Mouse (Mus musculus) thymus, postnatal 36 days (tissue): Measurements from ENCODE around the gene Lmtk3.

Experiments used
- DNase-seq, 2 experiments: peaks; one replicate each; pipeline ENCODE4 v3.0.0; 2022; ENCODE audit warnings: mixed read lengths in 2 of 2

Lmtk3 gene

DNA sequence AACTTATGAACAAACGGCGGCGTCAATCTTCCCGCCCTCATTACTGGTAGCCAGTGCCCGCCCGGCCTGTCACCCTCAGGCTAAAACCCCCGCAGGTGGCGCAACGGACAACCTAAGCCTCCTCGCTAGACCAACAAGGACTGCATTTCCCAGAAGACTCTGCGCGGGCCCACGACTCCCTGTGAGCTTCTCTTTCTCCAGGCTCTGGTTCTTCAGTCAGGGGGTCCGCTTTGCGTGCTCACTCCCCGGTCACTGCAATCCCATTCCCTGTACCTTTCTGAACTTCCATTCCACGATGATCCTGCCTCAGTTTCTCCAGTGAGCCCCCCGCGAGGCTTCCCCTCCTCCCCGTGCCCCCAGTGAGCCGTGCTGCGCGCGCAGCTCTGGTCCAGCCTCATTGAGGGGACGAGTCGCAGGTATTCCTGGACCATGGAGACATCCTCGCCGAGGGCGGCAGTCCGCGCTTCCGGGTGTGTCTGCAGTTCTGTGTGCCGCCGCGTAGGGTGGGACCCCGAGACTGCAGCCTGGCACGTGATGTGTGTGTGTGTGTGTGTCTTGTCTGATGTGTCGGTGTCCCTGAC is at the start of gene Lmtk3:
Gene Lmtk3, plus strand, starts transcription at position 228 of the 581 bp plus-strand sequence.
- peak; percentile 52 to 55 for DNase-seq

- DNase-seq: peak; percentile 71 to 81
These were observed 44.3 kb upstream of the Lmtk3 start for GRCm38 (mm10) chr7:45739162-45739763.

GRCm38 (mm10) chr7:45739820-45740219 is 43.7 kb upstream of the Lmtk3 start:
- DNase-seq: no peak

DNA sequence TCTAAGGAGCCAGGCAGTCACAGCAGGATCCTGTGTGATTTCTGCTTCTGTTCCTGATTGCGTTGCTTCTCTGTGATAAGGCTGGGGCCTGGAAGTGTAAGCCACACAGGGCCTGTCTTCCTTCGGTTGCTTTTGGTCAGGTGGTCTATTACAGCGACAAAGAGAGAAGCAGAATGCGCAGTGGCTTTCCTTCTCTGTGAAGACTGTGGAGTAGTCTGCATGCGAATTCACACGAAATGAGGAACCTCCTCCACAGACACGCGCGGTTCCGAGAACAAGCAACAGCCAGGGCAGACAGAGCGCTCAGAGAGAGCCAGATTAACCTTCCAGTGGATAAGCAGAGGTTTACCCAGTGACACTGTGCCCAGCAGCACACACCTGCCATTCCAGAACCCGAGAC is 42.2 kb upstream of the Lmtk3 start:
- DNase-seq: no peak

DNA sequence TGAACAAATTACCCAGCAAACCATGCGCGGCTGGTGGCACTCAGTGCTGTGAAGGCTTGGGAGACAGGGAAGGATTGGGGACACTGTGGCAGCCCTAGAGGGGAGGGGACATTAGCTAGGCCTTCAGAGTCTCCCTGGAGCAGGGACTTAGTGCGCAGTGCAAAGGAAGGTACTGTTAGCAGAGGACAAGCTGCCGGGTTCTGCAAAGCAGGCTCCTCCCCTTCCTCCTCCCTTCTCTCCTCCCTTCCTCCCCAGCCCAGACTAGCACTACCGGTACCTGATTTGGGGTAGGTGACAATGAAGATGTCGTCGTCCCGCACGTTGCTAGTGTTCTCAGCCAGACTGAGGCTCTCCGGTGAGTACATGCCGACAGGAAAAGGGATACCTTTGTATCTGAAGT is 41.8 kb upstream of the Lmtk3 start:
- peak; percentile 54 to 66 for DNase-seq

GRCm38 (mm10) chr7:45742338-45742737 is 41.2 kb upstream of the Lmtk3 start:
- DNase-seq: peak in 1 of 2 experiments; percentile 44

GRCm38 (mm10) chr7:45744387-45744786 is 39.2 kb upstream of the Lmtk3 start:
- DNase-seq: no peak

DNA sequence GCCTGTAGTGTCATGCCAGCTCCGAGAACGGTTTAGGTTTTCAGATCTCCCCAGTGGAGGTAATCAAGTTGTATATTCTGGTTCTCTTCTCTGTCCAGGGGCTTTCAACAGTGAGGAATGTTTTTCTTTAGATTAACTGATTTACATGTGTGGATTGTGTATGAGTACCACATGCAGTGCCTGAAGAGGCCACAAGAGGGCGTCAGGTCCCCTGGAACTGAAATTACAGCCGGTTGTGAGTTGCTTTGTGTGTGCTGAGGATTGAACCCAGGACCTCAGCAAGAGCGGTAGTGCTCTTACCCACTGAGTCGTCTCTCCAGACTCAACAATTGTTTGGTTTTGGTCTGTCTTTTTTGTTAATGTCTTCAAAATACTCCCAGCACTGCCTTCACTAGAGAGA is 37.0 kb upstream of the Lmtk3 start:
- DNase-seq: no peak

DNA sequence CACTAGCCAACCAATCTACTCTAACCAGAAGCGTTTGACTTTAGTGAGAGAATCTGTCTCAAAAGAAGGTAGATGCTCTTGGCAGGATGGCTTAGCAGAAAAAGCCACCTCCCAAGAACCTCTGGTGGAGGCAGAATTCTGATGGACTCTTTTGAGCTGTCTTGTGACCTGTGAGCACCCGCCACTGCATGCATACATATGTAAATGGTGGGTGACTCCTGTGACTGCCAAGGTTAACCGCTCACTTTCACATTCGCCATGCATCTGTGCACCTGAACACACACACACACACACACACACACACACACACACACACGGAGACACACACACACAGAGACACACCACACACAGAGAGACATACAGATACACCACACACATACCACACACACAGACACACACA is 36.1 kb upstream of the Lmtk3 start:
- DNase-seq: no peak

DNA sequence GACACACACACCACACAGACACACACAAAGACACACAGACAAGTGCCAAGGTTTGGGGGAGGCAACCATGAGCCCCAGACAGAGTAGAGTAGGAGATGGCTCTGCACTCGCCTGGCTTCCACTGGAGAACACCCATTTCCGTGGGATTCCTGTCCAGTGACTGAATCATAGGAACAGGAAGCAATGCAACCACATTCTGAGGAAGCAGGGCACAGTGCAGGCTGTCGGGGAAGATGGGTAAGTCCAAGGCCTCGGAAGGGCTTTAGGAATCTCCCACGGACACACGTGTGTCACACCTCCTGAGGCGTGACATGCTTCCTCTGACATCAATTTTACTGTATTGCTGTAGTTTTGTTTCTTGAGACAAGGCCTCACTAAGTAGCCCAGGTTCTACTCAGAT is 35.4 kb upstream of the Lmtk3 start:
- DNase-seq: no peak

DNA sequence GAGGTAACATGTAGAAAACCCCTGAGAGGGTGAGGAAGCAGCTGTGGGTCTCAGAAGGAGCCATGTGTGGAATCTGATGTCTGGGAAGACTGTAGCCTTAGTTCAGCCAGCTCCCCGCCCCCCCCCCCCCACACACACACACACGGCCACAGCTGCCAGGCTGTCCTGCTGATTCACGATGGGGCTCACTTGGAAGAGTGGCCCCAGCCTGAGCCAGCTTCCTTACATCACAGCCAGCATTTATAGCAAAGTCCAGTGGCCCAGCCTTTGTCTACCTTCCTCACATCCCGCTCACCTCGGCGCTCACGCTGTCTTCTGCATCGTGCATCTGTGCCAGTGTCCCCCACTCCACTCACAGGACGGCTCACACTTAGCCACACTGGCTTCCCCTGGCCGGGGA is 34.1 kb upstream of the Lmtk3 start:
- DNase-seq: no peak

GRCm38 (mm10) chr7:45750162-45750561 is 33.4 kb upstream of the Lmtk3 start:
- no peak for DNase-seq

DNA sequence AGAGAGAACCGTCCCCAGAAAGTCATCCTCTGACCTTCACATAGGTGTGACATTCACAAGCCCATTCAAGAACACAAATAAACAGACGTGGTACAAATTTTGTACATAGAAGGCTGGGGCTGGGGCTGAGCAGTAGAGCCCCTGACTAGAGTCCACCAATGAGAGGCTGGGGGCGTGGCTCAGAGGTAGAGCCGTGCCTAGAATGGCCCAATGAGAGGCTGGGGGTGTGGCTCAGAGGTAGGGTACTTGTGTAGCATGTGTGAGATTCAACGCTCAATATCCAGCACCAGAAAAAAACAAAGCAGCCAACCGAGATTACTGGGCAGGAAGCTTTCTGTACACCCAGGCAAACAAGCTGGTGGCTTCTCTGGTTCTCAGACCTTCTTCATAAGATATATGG is 27.8 kb upstream of the Lmtk3 start:
- no peak for DNase-seq

GRCm38 (mm10) chr7:45759400-45759799 is 24.1 kb upstream of the Lmtk3 start:
- peak; percentile 51 to 71 for DNase-seq

GRCm38 (mm10) chr7:45760151-45760550 is 23.4 kb upstream of the Lmtk3 start:
- peak in 1 of 2 experiments; percentile 24 for DNase-seq

- DNase-seq: no peak
These were observed 17.5 kb upstream of the Lmtk3 start for GRCm38 (mm10) chr7:45765995-45766394.

GRCm38 (mm10) chr7:45766764-45767163 is 16.8 kb upstream of the Lmtk3 start:
- DNase-seq: no peak

- DNase-seq: no peak
These were observed 16.0 kb upstream of the Lmtk3 start for GRCm38 (mm10) chr7:45767500-45767899.

GRCm38 (mm10) chr7:45770427-45771082 is 13.0 kb upstream of the Lmtk3 start:
- no peak for DNase-seq

DNA sequence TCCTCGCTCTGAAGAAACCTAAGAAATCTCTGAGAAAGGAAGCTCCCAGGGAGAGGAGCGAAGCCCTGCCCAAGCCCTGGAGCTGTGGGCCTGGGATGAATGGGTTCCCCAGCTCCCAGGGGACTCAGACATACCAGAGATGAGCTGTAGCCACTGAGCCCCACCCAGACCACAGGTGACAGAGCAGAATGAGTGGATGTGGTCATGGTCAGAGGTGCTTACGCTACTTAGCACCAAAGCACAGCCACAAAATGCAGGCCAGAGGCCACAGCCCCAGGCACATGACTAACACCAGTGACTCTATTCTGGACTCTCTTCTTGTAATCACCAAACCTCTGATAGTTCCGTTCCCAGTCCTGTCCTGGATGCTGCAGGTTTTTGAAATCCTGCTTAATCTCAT is 12.4 kb upstream of the Lmtk3 start:
- no peak for DNase-seq

GRCm38 (mm10) chr7:45775237-45775636 is 8.3 kb upstream of the Lmtk3 start:
- DNase-seq: no peak

DNA sequence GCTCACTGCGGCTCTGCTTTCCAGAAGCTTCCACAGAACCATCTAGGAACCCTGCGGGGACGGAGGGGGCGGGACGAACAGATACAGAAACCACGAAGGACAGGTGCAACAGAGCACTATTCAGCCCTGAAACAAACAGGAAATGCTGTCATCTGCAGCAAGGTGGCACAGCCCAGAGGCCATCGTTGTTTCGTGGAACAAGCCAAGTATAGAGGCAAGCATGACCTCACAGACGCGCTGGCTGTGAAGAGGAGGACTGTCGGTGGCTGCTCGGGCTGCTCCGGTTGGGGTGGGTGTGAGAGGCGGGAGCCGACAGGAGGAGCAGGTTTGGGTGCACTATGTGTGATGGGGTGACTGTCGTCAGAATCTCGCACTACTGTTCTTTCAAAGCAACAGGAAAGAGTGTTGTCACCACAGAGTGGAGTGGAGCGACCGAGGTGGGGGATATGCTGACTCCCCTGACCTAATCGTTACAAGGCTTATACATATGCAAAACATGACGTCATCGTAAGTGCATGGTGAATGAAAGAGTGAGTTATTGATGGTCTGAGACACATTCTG is 4.4 kb upstream of the Lmtk3 start:
- peak; percentile 59 to 67 for DNase-seq

DNA sequence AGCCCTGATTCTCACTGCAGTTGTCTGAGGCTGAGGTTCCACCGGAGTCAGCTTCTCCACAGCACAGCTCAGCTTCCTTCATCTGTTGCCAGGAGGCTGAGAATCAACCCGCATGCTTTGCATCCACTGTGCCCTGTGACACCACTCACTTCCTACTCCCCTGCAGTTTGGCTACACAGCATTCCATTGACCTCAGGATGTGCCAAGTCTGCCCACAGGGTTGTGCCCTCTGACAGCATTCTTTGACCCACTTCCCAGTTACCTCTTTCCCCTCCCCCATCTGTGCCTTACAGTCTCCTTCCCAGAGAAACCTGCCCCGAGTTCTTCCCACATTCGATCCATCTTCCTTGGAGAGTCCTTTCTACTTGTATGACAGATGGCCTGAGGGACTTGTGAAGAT is 1.3 kb upstream of the Lmtk3 start:
- no peak for DNase-seq
